Mouse (Mus musculus): ENCODE results near the gene Syt1. TPM values are rescaled to one million over a fixed set of nuclear protein-coding genes. Genes with fewer than 3 reads are reported as not detected.

The Syt1 gene
- polyA plus RNA-seq, 1 experiment: 0.47 TPM

DNA sequence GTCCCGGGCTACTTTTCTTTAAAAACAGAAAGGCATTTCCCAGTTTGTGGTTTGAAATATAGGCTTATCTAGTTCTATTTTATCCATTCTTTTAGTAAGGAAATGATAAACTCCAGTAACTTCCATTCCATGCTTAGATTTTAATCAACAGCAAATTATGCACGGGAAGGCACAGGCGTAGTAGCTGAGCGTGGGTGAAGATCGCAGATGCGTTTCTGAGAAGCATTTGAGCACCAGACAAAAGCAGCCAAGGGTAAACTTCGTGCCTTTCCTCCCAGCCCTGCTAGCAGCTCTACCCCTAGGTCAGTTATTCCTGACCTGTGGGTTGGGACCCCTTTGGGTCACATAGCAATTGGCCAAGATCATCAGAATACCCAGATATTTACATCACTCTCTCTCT lies 482.4 kb downstream of the Syt1 start:
- H3K4me3 ChIP-seq (ENCODE audit: insufficient read depth, low read length): no peak overlapping the region
- no peak for TF ChIP-seq CTCF (IDR thresholded peaks at IDR 0.05; ENCODE audit: borderline replicate concordance, insufficient read depth, low read length)
- no peak for TF ChIP-seq POLR2A (IDR thresholded peaks at IDR 0.05; ENCODE audit: low read depth, low read length)
- H3K4me1 ChIP-seq (ENCODE audit: control insufficient read depth, insufficient read depth, low read length): peaks cover 7% of the 10 kb centered on the region
- H3K27ac ChIP-seq (ENCODE audit: insufficient read depth, low read length): no peak overlapping the region

GRCm38 (mm10) chr10:108525506-108525905 lies 485.3 kb downstream of the Syt1 start:
- no peak overlapping the region for H3K4me3 ChIP-seq (ENCODE audit: insufficient read depth, low read length)
- peaks cover 4% of the 10 kb centered on the region for H3K4me1 ChIP-seq (ENCODE audit: control insufficient read depth, insufficient read depth, low read length)
- H3K27ac ChIP-seq (ENCODE audit: insufficient read depth, low read length): no peak overlapping the region
- no peak for TF ChIP-seq POLR2A (IDR thresholded peaks at IDR 0.05; ENCODE audit: low read depth, low read length)
- TF ChIP-seq CTCF (IDR thresholded peaks at IDR 0.05; ENCODE audit: borderline replicate concordance, insufficient read depth, low read length): no peak

DNA sequence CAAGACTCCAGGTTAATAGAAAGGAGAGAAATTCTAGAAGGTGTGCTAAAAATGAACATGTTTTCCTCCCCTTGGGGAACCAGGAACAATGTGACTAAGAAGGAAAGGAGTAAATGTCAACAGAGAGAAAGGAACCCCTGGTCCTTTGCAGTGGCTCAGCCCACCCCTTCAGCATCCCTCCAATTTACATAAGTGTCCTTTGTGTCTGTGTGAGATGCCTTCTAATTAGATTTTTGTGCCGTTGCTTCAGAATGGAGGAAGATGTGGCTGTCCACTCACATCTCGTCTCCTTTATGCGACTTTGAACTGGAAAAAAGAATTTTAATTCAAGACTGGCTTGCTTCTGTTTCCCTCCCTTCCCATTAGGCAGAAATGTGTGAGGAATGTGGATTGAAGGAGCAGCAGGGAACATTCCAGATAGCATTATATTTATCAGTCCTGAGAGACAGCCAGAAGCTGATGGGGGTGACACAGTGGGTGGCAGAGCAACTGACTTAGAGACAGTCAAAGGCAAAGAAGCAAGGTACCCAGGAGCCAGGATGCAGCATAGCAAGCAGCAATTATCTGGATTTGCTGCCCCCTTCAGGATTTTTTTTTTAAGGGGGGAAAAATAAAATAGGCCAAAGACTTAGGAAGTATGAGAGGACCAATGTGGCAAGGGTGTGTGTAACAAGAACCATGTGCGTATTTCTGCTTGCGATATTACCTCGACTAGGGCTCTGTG lies 486.3 kb downstream of the Syt1 start:
- Histone ChIP-seq H3K4me1 (ENCODE audit: control insufficient read depth, insufficient read depth, low read length) (peaks cover 4% of the 10 kb centered on the region), H3K4me3 (ENCODE audit: insufficient read depth, low read length) (no peak overlapping the region), H3K27ac (ENCODE audit: insufficient read depth, low read length) (no peak overlapping the region; the same call in 1 of the 2 replicates)
- TF ChIP-seq POLR2A (IDR thresholded peaks at IDR 0.05; ENCODE audit: low read depth, low read length) (no peak), CTCF (IDR thresholded peaks at IDR 0.05; ENCODE audit: borderline replicate concordance, insufficient read depth, low read length) (no peak)

- Histone ChIP-seq H3K27ac (ENCODE audit: insufficient read depth, low read length) (no peak overlapping the region), H3K4me3 (ENCODE audit: insufficient read depth, low read length) (no peak overlapping the region), H3K4me1 (ENCODE audit: control insufficient read depth, insufficient read depth, low read length) (no peaks in the 10 kb centered on the region)
- no peak for TF ChIP-seq POLR2A (IDR thresholded peaks at IDR 0.05; ENCODE audit: low read depth, low read length)
- TF ChIP-seq CTCF (IDR thresholded peaks at IDR 0.05; ENCODE audit: borderline replicate concordance, insufficient read depth, low read length): no peak
Observed at GRCm38 (mm10) chr10:108519156-108519555, 491.6 kb downstream of the Syt1 start.

DNA sequence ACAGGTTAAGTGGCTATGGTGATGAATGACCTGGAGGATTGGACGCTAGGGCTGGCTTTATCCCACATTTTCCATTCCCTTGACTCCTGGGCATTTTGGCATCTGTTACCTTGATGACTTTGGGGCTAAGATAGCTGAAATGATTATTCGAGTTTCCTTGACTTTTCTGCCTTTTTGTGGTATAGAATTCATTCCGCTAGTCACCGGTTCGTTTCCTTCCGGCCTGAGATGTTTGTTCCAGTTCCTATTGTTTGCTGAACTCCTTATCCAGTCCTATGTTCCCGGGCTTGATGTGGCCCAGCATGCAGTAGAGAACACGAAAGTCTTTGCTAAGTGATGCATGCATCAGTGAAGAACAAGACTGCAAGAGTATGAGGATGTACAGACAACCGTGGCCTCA lies 493.7 kb downstream of the Syt1 start:
- Histone ChIP-seq H3K27ac (ENCODE audit: insufficient read depth, low read length) (no peak overlapping the region), H3K4me1 (ENCODE audit: control insufficient read depth, insufficient read depth, low read length) (no peaks in the 10 kb centered on the region), H3K4me3 (ENCODE audit: insufficient read depth, low read length) (no peak overlapping the region)
- TF ChIP-seq POLR2A (IDR thresholded peaks at IDR 0.05; ENCODE audit: low read depth, low read length) (no peak), CTCF (IDR thresholded peaks at IDR 0.05; ENCODE audit: borderline replicate concordance, insufficient read depth, low read length) (no peak)

- TF ChIP-seq POLR2A (IDR thresholded peaks at IDR 0.05; ENCODE audit: low read depth, low read length) (no peak), CTCF (IDR thresholded peaks at IDR 0.05; ENCODE audit: borderline replicate concordance, insufficient read depth, low read length) (no peak)
- H3K4me3 ChIP-seq (ENCODE audit: insufficient read depth, low read length): no peak overlapping the region
- H3K4me1 ChIP-seq (ENCODE audit: control insufficient read depth, insufficient read depth, low read length): no peaks in the 10 kb centered on the region
- H3K27ac ChIP-seq (ENCODE audit: insufficient read depth, low read length): no peak overlapping the region
Observed at GRCm38 (mm10) chr10:108514671-108515070, 496.1 kb downstream of the Syt1 start.

GRCm38 (mm10) chr10:108509579-108509978 lies 501.2 kb downstream of the Syt1 start:
- H3K4me3 ChIP-seq (ENCODE audit: insufficient read depth, low read length): no peak overlapping the region
- H3K4me1 ChIP-seq (ENCODE audit: control insufficient read depth, insufficient read depth, low read length): no peaks in the 10 kb centered on the region
- TF ChIP-seq CTCF (IDR thresholded peaks at IDR 0.05; ENCODE audit: borderline replicate concordance, insufficient read depth, low read length) (no peak), POLR2A (IDR thresholded peaks at IDR 0.05; ENCODE audit: low read depth, low read length) (no peak)
- no peak overlapping the region for H3K27ac ChIP-seq (ENCODE audit: insufficient read depth, low read length)

- TF ChIP-seq POLR2A (IDR thresholded peaks at IDR 0.05; ENCODE audit: low read depth, low read length): no peak
- no peak for TF ChIP-seq CTCF (IDR thresholded peaks at IDR 0.05; ENCODE audit: borderline replicate concordance, insufficient read depth, low read length)
- Histone ChIP-seq H3K4me3 (ENCODE audit: insufficient read depth, low read length) (no peak overlapping the region), H3K27ac (ENCODE audit: insufficient read depth, low read length) (no peak overlapping the region), H3K4me1 (ENCODE audit: control insufficient read depth, insufficient read depth, low read length) (no peaks in the 10 kb centered on the region)
Observed at GRCm38 (mm10) chr10:108506917-108507316, 503.9 kb downstream of the Syt1 start.

DNA sequence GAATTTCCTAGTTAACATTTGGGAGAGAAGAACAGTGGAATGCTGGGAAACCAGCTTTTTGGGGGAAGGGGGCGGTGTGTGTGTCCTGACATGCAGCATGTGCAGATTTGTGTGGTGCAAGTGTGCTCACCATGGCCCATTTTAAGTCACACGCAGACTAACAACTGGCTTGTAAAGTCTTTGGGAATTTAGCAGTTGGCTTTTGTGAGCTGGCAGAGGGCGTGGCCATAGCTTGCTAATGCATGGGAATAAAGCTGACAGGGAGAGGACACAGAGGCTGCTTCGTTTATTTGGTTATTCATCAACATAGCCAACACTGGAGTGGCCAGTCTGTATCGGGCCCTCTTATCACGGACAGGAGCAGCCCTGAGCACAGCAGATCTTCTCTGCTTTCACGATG lies 505.9 kb downstream of the Syt1 start:
- Histone ChIP-seq H3K4me3 (ENCODE audit: insufficient read depth, low read length) (no peak overlapping the region), H3K4me1 (ENCODE audit: control insufficient read depth, insufficient read depth, low read length) (no peaks in the 10 kb centered on the region), H3K27ac (ENCODE audit: insufficient read depth, low read length) (no peak overlapping the region)
- TF ChIP-seq POLR2A (IDR thresholded peaks at IDR 0.05; ENCODE audit: low read depth, low read length) (no peak), CTCF (IDR thresholded peaks at IDR 0.05; ENCODE audit: borderline replicate concordance, insufficient read depth, low read length) (no peak)

DNA sequence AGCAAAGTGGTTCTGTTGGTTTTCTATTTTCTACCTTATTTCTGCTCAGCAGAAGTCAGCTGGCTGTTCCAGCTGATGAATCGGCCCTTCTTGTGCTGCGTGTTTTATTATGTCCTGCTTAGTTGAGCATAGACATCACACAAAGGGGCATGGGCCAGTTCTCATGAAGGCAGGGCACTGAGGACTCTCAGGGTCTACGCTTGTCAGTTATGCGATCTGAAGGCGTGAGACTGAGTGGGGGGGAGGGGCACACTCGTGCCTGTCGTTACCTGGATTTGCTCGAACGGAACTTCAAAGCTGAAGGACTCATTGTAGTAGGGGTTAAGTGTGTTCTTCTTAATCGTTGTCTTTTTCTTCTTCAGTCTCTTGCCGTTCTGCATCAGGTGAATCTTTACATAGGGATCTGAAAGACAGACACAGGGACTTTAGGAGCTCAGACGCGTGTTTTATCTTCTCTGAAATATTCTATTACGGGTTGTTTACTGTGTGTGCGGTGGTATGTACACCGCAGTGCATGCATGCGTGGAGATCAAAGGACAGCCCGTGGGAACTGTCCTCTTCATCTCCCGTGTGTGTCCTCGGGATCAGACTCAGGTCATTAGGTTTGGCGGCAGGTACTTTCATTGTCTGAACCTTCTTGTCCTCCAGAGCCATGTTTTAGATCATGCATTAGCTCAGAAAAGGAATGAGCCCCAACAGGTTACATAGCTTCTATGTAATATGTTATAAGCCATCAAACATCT lies 506.5 kb downstream of the Syt1 start:
- Histone ChIP-seq H3K4me3 (ENCODE audit: insufficient read depth, low read length) (no peak overlapping the region), H3K4me1 (ENCODE audit: control insufficient read depth, insufficient read depth, low read length) (no peaks in the 10 kb centered on the region), H3K27ac (ENCODE audit: insufficient read depth, low read length) (no peak overlapping the region)
- TF ChIP-seq CTCF (IDR thresholded peaks at IDR 0.05; ENCODE audit: borderline replicate concordance, insufficient read depth, low read length) (no peak), POLR2A (IDR thresholded peaks at IDR 0.05; ENCODE audit: low read depth, low read length) (no peak)

Data from embryonic fibroblast, embryonic 13.5 days (primary cell).